Mouse (Mus musculus) embryonic fibroblast, embryonic 13.5 days (primary cell): ENCODE results near the gene Ube2s. TPM values are rescaled to one million over a fixed set of nuclear protein-coding genes. Genes with fewer than 3 reads are reported as not detected.

ENCODE experiments used
- H3K27ac ChIP-seq: 2 replicates; pipeline ENCODE4 v1.5.1; 2012; ENCODE audit warnings: low read length, control low read depth, inconsistent platforms; ENCODE audit not compliant: insufficient read depth
- H3K4me1 ChIP-seq: 2 replicates; pipeline ENCODE4 v1.6.1; 2011; ENCODE audit warnings: low read length; ENCODE audit not compliant: control insufficient read depth, insufficient read depth
- H3K4me3 ChIP-seq: 2 replicates; pipeline ENCODE4 v1.5.1; 2011; ENCODE audit warnings: mild to moderate bottlenecking, control low read depth, low read length; ENCODE audit not compliant: insufficient read depth
- CTCF ChIP-seq: IDR thresholded peaks from 2 replicates; pipeline ENCODE4 v1.5.1; 2011; ENCODE audit warnings: mild to moderate bottlenecking, control low read depth, low read length, moderate library complexity, borderline replicate concordance; ENCODE audit not compliant: insufficient read depth
- POLR2A ChIP-seq: IDR thresholded peaks from 2 replicates; pipeline ENCODE4 v1.6.1; 2011; ENCODE audit warnings: low read depth, mild to moderate bottlenecking, control low read depth, low read length, moderate library complexity
- polyA plus RNA-seq: library from polyadenylated mRNA; stranded (reverse); fragments of >200 nt; gene quantifications from 2 replicates; pipeline ENCODE4 v1.2.4, GENCODE M21; 2011; ENCODE audit warnings: low read depth; ENCODE audit not compliant: missing spikeins, insufficient read length

Ube2s gene
- polyA plus RNA-seq, 1 experiment: 191 TPM

GRCm38 (mm10) chr7:4751971-4752820 lies 60.2 kb downstream of the Ube2s start:
- H3K4me1 ChIP-seq: no peaks in the 10 kb centered on the region
- peak overlapping the region; percentile 9; the same call in 1 of the 2 replicates for H3K27ac ChIP-seq
- H3K4me3 ChIP-seq: peak overlapping the region; percentile 39
- TF ChIP-seq CTCF: no peak
- peak; percentile 72 for TF ChIP-seq POLR2A

- Histone ChIP-seq H3K27ac (no peak overlapping the region), H3K4me1 (no peaks in the 10 kb centered on the region), H3K4me3 (no peak overlapping the region)
- TF ChIP-seq POLR2A: no peak
- TF ChIP-seq CTCF: no peak
These were observed 63.2 kb downstream of the Ube2s start for GRCm38 (mm10) chr7:4749169-4749568.

- TF ChIP-seq CTCF: no peak
- peak; percentile 39; the same call in 1 of the 2 replicates for TF ChIP-seq POLR2A
These were observed 64.1 kb downstream of the Ube2s start for GRCm38 (mm10) chr7:4748321-4748720.

GRCm38 (mm10) chr7:4747156-4747899 lies 65.1 kb downstream of the Ube2s start:
- TF ChIP-seq POLR2A: no peak
- no peak for TF ChIP-seq CTCF
- no peaks in the 10 kb centered on the region for H3K4me1 ChIP-seq
- H3K4me3 ChIP-seq: no peak overlapping the region
- no peak overlapping the region for H3K27ac ChIP-seq

More at GRCm38 (mm10) chr7:4748321-4748720, 64.1 kb downstream of the Ube2s start:
- H3K4me3 ChIP-seq: no peak overlapping the region
- H3K27ac ChIP-seq: no peak overlapping the region
- no peaks in the 10 kb centered on the region for H3K4me1 ChIP-seq

- H3K27ac ChIP-seq: no peak overlapping the region
- no peak overlapping the region for H3K4me3 ChIP-seq
- no peaks in the 10 kb centered on the region for H3K4me1 ChIP-seq
- TF ChIP-seq POLR2A: no peak
- TF ChIP-seq CTCF: no peak
These were observed 65.9 kb downstream of the Ube2s start for GRCm38 (mm10) chr7:4746326-4746980.

GRCm38 (mm10) chr7:4744886-4745285 lies 67.5 kb downstream of the Ube2s start:
- Histone ChIP-seq H3K27ac (no peak overlapping the region), H3K4me1 (no peaks in the 10 kb centered on the region), H3K4me3 (no peak overlapping the region)
- TF ChIP-seq CTCF (no peak), POLR2A (no peak)

Other genes with a start within 250 kb of the Ube2s start
- not detected in 2 replicates for gene Ptprh, start 208.5 kb downstream of the Ube2s start, polyA plus RNA-seq
- gene Tmem86b, start 181.2 kb downstream of the Ube2s start, polyA plus RNA-seq: 2.7 and 4.7 TPM in 2 replicates
- 47.6 and 60.3 TPM in 2 replicates for gene Ppp6r1, start 153.6 kb downstream of the Ube2s start, polyA plus RNA-seq
- gene Hspbp1, start 127.5 kb downstream of the Ube2s start, polyA plus RNA-seq: 31.3 and 32.1 TPM in 2 replicates
- gene Brsk1, start 122.0 kb downstream of the Ube2s start, polyA plus RNA-seq: 11.3 and 15.1 TPM in 2 replicates
- gene Tmem150b, start 87.3 kb downstream of the Ube2s start, polyA plus RNA-seq: not detected in 2 replicates
- gene Kmt5c, start 72.5 kb downstream of the Ube2s start, polyA plus RNA-seq: 15.9 and 18.3 TPM in 2 replicates
- gene Cox6b2, start 59.5 kb downstream of the Ube2s start, polyA plus RNA-seq: 62.2 and 87.1 TPM in 2 replicates
- not detected in 2 replicates for gene Fam71e2, start 41.3 kb downstream of the Ube2s start, polyA plus RNA-seq
- gene Il11, start 29.7 kb downstream of the Ube2s start, polyA plus RNA-seq: 3.3 and 7.8 TPM in 2 replicates
- gene Tmem190, start 29.7 kb downstream of the Ube2s start, polyA plus RNA-seq: not detected in 2 replicates
- 4.3 and 5.3 TPM in 2 replicates for gene Tmem238, start 22.9 kb downstream of the Ube2s start, polyA plus RNA-seq
- gene Rpl28, start 19.7 kb downstream of the Ube2s start, polyA plus RNA-seq: 404 and 438 TPM in 2 replicates
- gene Shisa7, start 32.1 kb upstream of the Ube2s start, polyA plus RNA-seq: not detected in 2 replicates
- 10.8 and 13.3 TPM in 2 replicates for gene Isoc2b, start 57.7 kb upstream of the Ube2s start, polyA plus RNA-seq
- gene Isoc2a, start 64.6 kb upstream of the Ube2s start, polyA plus RNA-seq: 9.3 and 11.2 TPM in 2 replicates
- gene Gm36210, start 93.9 kb upstream of the Ube2s start, polyA plus RNA-seq: not detected in 2 replicates
- gene Zfp628, start 102.6 kb upstream of the Ube2s start, polyA plus RNA-seq: 5.2 and 6.3 TPM in 2 replicates
- gene Nat14, start 109.4 kb upstream of the Ube2s start, polyA plus RNA-seq: 4.7 and 5.5 TPM in 2 replicates
- gene Ssc5d, start 113.2 kb upstream of the Ube2s start, polyA plus RNA-seq: 24.1 and 29.8 TPM in 2 replicates
- not detected in 2 replicates for gene Sbk2, start 151.8 kb upstream of the Ube2s start, polyA plus RNA-seq
- not detected in 2 replicates for gene Sbk3, start 158.6 kb upstream of the Ube2s start, polyA plus RNA-seq
- gene Zfp579, start 183.6 kb upstream of the Ube2s start, polyA plus RNA-seq: 11.0 and 15.6 TPM in 2 replicates
- 8.7 and 10.5 TPM in 2 replicates for gene Zfp524, start 201.8 kb upstream of the Ube2s start, polyA plus RNA-seq
- 23.6 and 27.5 TPM in 2 replicates for gene Fiz1, start 202.1 kb upstream of the Ube2s start, polyA plus RNA-seq
- gene Gm44973, start 202.9 kb upstream of the Ube2s start, polyA plus RNA-seq: not detected in 2 replicates
- 23.4 and 29.4 TPM in 2 replicates for gene Zfp865, start 207.8 kb upstream of the Ube2s start, polyA plus RNA-seq
- gene Ccdc106, start 208.0 kb upstream of the Ube2s start, polyA plus RNA-seq: 1.7 and 3.8 TPM in 2 replicates
- 1.5 and 1.8 TPM in 2 replicates for gene 4632433K11Rik, start 221.5 kb upstream of the Ube2s start, polyA plus RNA-seq
- 1.4 and 2.2 TPM in 2 replicates for gene Zfp784, start 225.9 kb upstream of the Ube2s start, polyA plus RNA-seq
- 11.8 and 18.1 TPM in 2 replicates for gene Zfp580, start 238.9 kb upstream of the Ube2s start, polyA plus RNA-seq
- gene U2af2, start 249.6 kb upstream of the Ube2s start, polyA plus RNA-seq: 193 and 210 TPM in 2 replicates